Mouse (Mus musculus) E14TG2a.4 (cell line): Measurements from ENCODE around the gene Cul1.

Source experiments
- H3K27me3 ChIP-seq: 2 replicates; pipeline ENCODE4 v1.6.1; 2014; ENCODE audit warnings: low read length, control low read depth; ENCODE audit not compliant: insufficient read depth
- H3K36me3 ChIP-seq: 2 replicates; pipeline ENCODE4 v1.6.1; 2014; ENCODE audit warnings: low read length, control low read depth; ENCODE audit not compliant: insufficient read depth
- H3K4me1 ChIP-seq: replicated peaks from 2 replicates; pipeline ENCODE4 v1.6.1; 2014; ENCODE audit warnings: low read depth, low read length, control low read depth
- H3K4me3 ChIP-seq: replicated peaks from 2 replicates; pipeline ENCODE4 v1.5.1; 2014; ENCODE audit warnings: mild to moderate bottlenecking, low read length
- H3K9me3 ChIP-seq: 2 replicates; pipeline ENCODE4 v1.6.1; 2014; ENCODE audit warnings: low read length, control low read depth
- CTCF ChIP-seq: conservative IDR thresholded peaks from 2 replicates; pipeline ENCODE4 v1.5.1; 2014; ENCODE audit warnings: low read length
- NANOG ChIP-seq: IDR thresholded peaks from 2 replicates; pipeline ENCODE4 v1.6.1; 2014; ENCODE audit warnings: borderline replicate concordance, low read length, mixed read lengths
- POU5F1 ChIP-seq: IDR thresholded peaks from 2 replicates; pipeline ENCODE4 v1.6.1; 2014; ENCODE audit warnings: low read length, borderline replicate concordance

Cul1 gene

DNA sequence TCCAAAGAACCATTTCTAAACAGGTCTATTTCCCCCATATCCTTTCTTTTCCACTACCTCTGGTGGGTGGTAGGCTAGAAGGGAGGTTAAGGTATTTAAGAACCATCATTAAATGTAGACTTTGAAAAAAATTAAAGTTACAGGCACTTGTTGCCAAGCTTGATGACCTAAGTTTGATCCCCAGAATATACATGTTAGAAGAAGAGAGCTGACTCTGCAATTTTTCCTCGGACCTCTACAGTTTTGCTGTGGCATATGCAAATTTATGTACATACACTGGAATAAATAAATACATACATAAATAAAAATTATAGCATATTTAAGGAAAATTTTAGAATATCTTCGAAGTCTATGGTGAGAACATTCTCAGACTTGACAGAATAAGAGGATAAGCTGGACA is 13.1 kb upstream of the Cul1 start:
- TF ChIP-seq CTCF (no peak), NANOG (no peak), POU5F1 (no peak)
- Histone ChIP-seq H3K4me3 (no peak overlapping the region), H3K27me3 (0 out of 2 replicates have a peak, but pooled peaks cover 4% of the 10 kb centered on the region), H3K36me3 (no peaks in the 10 kb centered on the region), H3K9me3 (no peaks in the 10 kb centered on the region; the same call in 1 of the 2 replicates), H3K4me1 (no peaks in the 10 kb centered on the region)

DNA sequence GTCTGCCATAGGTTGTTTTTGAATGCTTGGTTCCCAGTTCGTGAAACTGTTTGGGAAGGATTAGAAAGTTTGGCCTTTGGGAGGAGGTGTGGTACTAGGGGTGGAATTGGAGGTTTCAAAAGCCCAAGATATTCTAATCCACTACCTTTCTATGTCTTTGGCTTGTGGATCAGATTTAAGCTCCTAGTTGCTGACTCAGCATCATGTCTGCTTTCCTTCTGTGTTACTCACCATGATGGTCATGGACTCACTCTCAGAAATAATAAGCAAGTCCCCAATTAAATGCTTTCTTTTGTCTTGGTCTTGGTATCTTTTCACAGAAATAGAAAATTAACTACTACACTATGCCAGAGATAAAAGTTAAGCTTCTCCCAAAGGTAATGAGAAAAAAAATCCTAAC is 5.5 kb upstream of the Cul1 start:
- Histone ChIP-seq H3K4me3 (no peak overlapping the region), H3K4me1 (peaks cover 2% of the 10 kb centered on the region), H3K27me3 (no peaks in the 10 kb centered on the region), H3K36me3 (no peaks in the 10 kb centered on the region), H3K9me3 (no peaks in the 10 kb centered on the region; the same call in 1 of the 2 replicates)
- TF ChIP-seq NANOG (no peak), CTCF (no peak), POU5F1 (no peak)

DNA sequence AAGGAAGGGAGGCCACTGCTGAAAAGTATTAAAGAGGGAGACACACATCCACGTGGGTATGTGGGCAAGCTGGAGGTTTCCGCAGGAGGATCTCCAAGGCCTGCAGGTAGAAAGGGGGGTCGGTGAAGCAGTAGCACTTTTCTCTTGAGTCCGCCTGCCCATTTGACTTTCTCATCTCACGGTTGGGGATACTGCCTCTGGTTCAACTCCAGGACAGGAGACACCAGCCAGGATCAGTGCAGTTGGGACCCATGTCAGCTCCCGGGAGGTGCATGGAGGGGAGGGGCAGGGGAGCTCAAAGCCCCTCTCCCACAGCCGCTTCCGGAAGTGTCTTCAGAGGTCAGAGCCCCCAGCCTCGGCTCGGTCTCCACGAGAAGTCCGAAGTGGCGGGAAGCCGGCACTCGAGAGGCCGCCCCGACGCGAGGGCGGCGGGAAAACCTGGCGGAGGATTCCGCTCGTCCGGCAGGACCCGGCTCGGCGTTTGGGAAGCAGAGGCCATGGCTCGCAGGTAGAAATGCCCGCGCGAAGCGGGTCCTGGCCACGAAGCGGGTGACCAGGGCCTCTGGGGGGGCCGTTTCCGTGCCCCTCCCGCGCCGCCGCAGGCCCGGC is 428 bp downstream of the Cul1 start:
- H3K4me1 ChIP-seq = peaks cover 30% of the 10 kb centered on the region
- H3K36me3 ChIP-seq = no peaks in the 10 kb centered on the region
- TF ChIP-seq NANOG (no peak), CTCF (no peak), POU5F1 (no peak)
- H3K27me3 ChIP-seq = no peaks in the 10 kb centered on the region
- H3K4me3 ChIP-seq = peak overlapping the region; percentile 95
- H3K9me3 ChIP-seq = no peaks in the 10 kb centered on the region

DNA sequence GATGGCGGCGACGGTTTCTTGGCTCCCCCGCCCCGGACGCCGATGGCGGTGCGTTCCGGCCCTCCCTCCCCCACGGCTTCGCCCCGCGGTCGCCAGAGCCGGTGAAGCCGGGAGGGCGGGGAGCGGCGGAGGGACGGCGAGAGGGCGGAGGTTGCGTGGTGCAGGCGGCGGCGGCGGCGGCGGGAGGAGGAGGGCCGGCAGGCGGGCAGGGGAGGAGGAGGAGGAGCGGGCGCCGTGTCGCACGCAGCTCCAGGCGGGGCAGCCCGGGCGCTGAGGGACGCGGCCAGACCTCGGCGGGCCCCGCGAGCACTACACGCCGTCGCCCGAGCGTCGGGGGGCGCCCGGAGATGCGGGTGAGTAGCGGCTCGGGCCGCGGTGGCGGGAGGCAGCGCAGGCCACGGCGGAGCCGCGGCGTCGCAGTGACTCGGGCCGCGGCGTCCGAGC is 955 bp downstream of the Cul1 start:
- H3K4me1 ChIP-seq = peaks cover 33% of the 10 kb centered on the region
- H3K27me3 ChIP-seq = no peaks in the 10 kb centered on the region
- no peak for TF ChIP-seq POU5F1
- TF ChIP-seq CTCF = no peak
- no peak for TF ChIP-seq NANOG
- H3K36me3 ChIP-seq = no peaks in the 10 kb centered on the region
- H3K9me3 ChIP-seq = no peaks in the 10 kb centered on the region
- peak overlapping the region; percentile 95 for H3K4me3 ChIP-seq

DNA sequence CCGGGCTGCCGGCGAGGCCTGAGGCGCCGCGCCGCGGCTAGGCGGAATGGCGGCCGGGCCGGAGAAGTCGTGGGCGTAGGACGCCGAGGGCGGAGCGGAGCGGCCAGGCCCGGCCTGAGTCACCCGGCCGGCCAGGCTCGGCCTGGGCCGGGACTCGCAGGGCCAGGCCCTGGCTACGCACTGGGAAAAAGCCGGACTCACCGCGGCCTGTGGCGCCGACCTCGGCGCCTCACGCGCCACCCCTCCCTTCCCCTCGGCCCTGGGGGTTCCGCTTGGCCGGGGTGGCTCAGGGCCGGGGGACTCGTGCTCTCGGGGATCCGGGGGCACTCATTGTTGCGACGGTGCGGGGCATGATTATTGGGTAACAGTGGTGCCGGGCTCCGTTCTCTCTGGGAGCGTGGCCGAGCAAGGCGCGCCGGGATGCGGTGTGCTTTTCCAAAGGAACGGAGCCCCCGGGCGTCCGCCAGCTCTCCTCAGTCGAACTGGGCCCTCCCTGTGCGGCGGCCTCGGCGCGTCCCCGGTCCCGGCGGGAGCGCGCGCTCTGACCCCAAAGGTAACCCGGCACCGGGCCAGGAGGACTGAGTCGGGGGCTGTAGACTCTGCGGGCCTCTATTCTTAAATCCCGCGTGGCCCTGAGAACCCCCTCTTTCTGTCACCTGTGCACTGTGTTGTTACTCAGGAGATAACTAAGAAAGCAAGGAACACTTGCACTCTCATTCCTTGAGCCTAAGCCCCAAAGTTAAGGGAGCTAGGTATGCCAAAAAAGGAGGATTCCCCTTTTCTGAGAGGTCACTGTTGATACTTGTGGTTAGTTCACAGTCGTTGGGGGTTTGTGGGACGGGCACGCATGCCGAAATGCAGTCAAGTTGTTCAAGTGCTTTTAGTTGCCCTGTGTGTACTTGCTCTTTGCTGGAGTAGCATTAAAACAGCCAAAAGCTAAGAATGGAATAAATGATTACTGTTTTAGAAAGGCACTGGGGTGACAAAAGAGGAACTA is 1.7 kb downstream of the Cul1 start:
- H3K36me3 ChIP-seq = no peaks in the 10 kb centered on the region
- H3K27me3 ChIP-seq = no peaks in the 10 kb centered on the region
- no peaks in the 10 kb centered on the region for H3K9me3 ChIP-seq
- peak overlapping the region; percentile 95 for H3K4me3 ChIP-seq
- peaks cover 33% of the 10 kb centered on the region for H3K4me1 ChIP-seq
- TF ChIP-seq POU5F1 (no peak), NANOG (no peak), CTCF (no peak)

DNA sequence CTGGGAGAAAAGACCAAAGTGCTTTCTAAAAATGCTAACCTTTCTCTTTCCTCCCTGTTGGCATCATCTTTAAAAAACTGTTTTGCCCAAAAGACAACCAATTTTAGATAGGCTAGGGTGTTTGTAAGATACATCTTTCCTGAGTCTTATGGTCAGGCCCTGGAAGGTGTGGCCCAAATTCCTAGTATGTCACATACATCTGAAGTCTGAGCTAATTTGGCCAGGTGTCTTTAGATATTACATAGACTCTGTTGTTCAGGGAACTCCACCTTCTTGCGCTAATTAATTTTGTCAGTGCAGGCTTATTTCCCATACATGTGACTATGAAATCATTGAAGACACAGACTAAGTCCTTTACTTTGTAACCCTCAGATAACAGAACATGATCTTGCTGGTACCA is 2.6 kb downstream of the Cul1 start:
- peaks cover 33% of the 10 kb centered on the region for H3K4me1 ChIP-seq
- H3K27me3 ChIP-seq = no peaks in the 10 kb centered on the region
- H3K9me3 ChIP-seq = no peaks in the 10 kb centered on the region
- no peaks in the 10 kb centered on the region for H3K36me3 ChIP-seq
- TF ChIP-seq NANOG = no peak
- no peak for TF ChIP-seq CTCF
- no peak for TF ChIP-seq POU5F1
- H3K4me3 ChIP-seq = peak overlapping the region; percentile 95

DNA sequence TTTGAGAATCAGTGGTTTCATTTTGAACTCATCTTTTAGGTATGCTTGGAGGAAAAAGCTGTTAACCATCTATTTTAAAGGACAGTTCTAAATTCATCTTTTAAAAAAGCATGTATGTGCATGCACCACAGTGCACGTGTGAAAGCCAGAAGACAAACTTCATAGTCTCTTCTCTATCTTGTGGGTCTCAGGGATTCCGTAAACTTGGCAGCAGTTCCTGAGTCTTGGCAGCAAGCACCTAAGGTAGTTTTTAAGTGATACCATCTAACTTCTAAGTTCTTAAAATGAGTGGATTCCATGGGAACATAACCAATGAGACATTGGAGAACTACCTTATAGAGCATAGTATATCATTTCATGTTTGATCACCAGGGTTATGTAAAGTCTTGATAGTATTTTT is 3.7 kb downstream of the Cul1 start:
- Histone ChIP-seq H3K27me3 (no peaks in the 10 kb centered on the region), H3K9me3 (no peaks in the 10 kb centered on the region), H3K4me1 (peaks cover 33% of the 10 kb centered on the region), H3K4me3 (no peak overlapping the region), H3K36me3 (no peaks in the 10 kb centered on the region)
- TF ChIP-seq CTCF (no peak), NANOG (no peak), POU5F1 (no peak)

DNA sequence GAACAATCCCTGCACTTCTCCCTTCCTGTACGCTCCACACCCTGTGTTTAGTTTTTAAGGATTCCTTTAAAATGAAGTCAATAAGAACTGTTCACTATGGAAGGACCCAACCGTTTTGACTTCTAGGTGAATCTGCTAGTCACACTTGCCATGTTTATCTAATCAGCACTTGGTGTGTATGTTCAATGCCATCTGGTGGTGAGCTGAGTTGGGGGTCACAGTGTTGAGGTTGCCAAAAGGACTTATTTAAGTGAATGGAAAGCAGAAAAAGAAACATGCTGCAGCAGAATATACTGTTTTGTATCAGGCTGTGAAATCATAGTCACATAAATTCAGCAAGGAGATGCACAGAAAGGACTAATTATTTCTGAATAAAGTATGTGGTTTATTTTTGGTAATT is 12.2 kb downstream of the Cul1 start:
- H3K9me3 ChIP-seq = no peaks in the 10 kb centered on the region
- H3K36me3 ChIP-seq = peaks cover 4% of the 10 kb centered on the region; the same call in 1 of the 2 replicates
- TF ChIP-seq CTCF (no peak), NANOG (no peak), POU5F1 (no peak)
- peaks cover 26% of the 10 kb centered on the region; the same call in 1 of the 2 replicates for H3K4me1 ChIP-seq
- H3K27me3 ChIP-seq = no peaks in the 10 kb centered on the region
- H3K4me3 ChIP-seq = no peak overlapping the region
